Mouse (Mus musculus): ENCODE data around the gene Gtpbp3. TPM values are rescaled to one million over a fixed set of nuclear protein-coding genes. Genes with fewer than 3 reads are reported as not detected.

Gene Gtpbp3
- total and polyA plus RNA-seq, 3 experiments, result 49.4 to 50.1 TPM; not detected in 1

GRCm38 (mm10) chr8:71527162-71527870, 39.4 kb downstream of the Gtpbp3 start:
- Histone ChIP-seq H3K4me1 (ENCODE audit: control insufficient read depth in 1 of 2, insufficient read depth in 2 of 2, low read length in 2 of 2) (no peaks in the 10 kb centered on the region), H3K9me3 (replicated peaks; ENCODE audit: insufficient read depth, low read length) (no peaks in the 10 kb centered on the region), H3K27me3 (ENCODE audit: control insufficient read depth in 1 of 2, insufficient read depth in 2 of 2, low read length in 2 of 2) (no peaks in the 10 kb centered on the region; a peak in 1 of 4 replicates), H3K27ac (ENCODE audit: control insufficient read depth, low read depth, low read length) (no peak overlapping the region), H3K9ac (ENCODE audit: control insufficient read depth, low read depth, low read length, poor library complexity, severe bottlenecking) (no peak overlapping the region), H3K79me2 (ENCODE audit: control insufficient read depth, insufficient read depth, low read length, poor library complexity) (no peaks in the 10 kb centered on the region), H3K4me3 (ENCODE audit: control insufficient read depth in 1 of 2, insufficient read depth in 1 of 2, low read depth in 2 of 2, low read length in 2 of 2) (no peak overlapping the region), H3K36me3 (ENCODE audit: control insufficient read depth in 1 of 2, insufficient read depth in 2 of 2, low read length in 2 of 2) (no peaks in the 10 kb centered on the region)
- TF ChIP-seq NELFE (IDR thresholded peaks at IDR 0.05; ENCODE audit: low read depth, low read length), result no peak
- no peak for TF ChIP-seq CTCF (IDR thresholded peaks at IDR 0.05 in 2 of 3, conservative IDR thresholded peaks at IDR 0.05 in 1 of 3; ENCODE audit: control insufficient read depth in 1 of 3, insufficient read depth in 1 of 3, low read depth in 2 of 3, low read length in 3 of 3, poor library complexity in 1 of 3, severe bottlenecking in 1 of 3)
- TF ChIP-seq GATA1 (IDR thresholded peaks at IDR 0.05; ENCODE audit: low read depth, low read length), result no peak
- no peak for TF ChIP-seq TAL1 (IDR thresholded peaks at IDR 0.05; ENCODE audit: low read length)
- no peak for TF ChIP-seq ELF1 (IDR thresholded peaks at IDR 0.05; ENCODE audit: low read depth, low read length)
- no peak for TF ChIP-seq E2F4 (IDR thresholded peaks at IDR 0.05; ENCODE audit: borderline replicate concordance, low read depth, low read length)
- no peak for TF ChIP-seq RCOR1 (IDR thresholded peaks at IDR 0.05; ENCODE audit: low read depth, low read length)
- TF ChIP-seq MYC (IDR thresholded peaks at IDR 0.05; ENCODE audit: low read depth, low read length), result no peak
- no peak for DNase-seq (ENCODE audit: low read depth, low spot score)

- Histone ChIP-seq H3K4me3 (ENCODE audit: control insufficient read depth in 1 of 2, insufficient read depth in 1 of 2, low read depth in 2 of 2, low read length in 2 of 2) (no peak overlapping the region), H3K79me2 (ENCODE audit: control insufficient read depth, insufficient read depth, low read length, poor library complexity) (no peaks in the 10 kb centered on the region), H3K27ac (ENCODE audit: control insufficient read depth, low read depth, low read length) (no peak overlapping the region), H3K36me3 (ENCODE audit: control insufficient read depth in 1 of 2, insufficient read depth in 2 of 2, low read length in 2 of 2) (no peaks in the 10 kb centered on the region), H3K9ac (ENCODE audit: control insufficient read depth, low read depth, low read length, poor library complexity, severe bottlenecking) (no peak overlapping the region), H3K9me3 (replicated peaks; ENCODE audit: insufficient read depth, low read length) (no peaks in the 10 kb centered on the region), H3K4me1 (ENCODE audit: control insufficient read depth in 1 of 2, insufficient read depth in 2 of 2, low read length in 2 of 2) (no peaks in the 10 kb centered on the region), H3K27me3 (ENCODE audit: control insufficient read depth in 1 of 2, insufficient read depth in 2 of 2, low read length in 2 of 2) (no peaks in the 10 kb centered on the region; a peak in 1 of 4 replicates)
- DNase-seq (ENCODE audit: low read depth, low spot score), result no peak
- TF ChIP-seq HCFC1 (IDR thresholded peaks at IDR 0.05; ENCODE audit: low read depth, low read length) (no peak), SMC3 (IDR thresholded peaks at IDR 0.05; ENCODE audit: low read depth, low read length) (no peak), TBP (IDR thresholded peaks at IDR 0.05; ENCODE audit: low read depth, low read length) (no peak), ETS1 (IDR thresholded peaks at IDR 0.05; ENCODE audit: low read depth, low read length) (no peak), RCOR1 (IDR thresholded peaks at IDR 0.05; ENCODE audit: low read depth, low read length) (no peak), ZNF384 (IDR thresholded peaks at IDR 0.05; ENCODE audit: low read depth, low read length) (no peak), ZC3H11A (IDR thresholded peaks at IDR 0.05; ENCODE audit: low read depth, low read length) (no peak), CHD2 (IDR thresholded peaks at IDR 0.05; ENCODE audit: low read length) (no peak), ZMIZ1 (IDR thresholded peaks at IDR 0.05; ENCODE audit: low read depth, low read length) (no peak), RAD21 (IDR thresholded peaks at IDR 0.05; ENCODE audit: low read depth, low read length) (no peak), MAX (IDR thresholded peaks at IDR 0.05; ENCODE audit: low read length) (no peak), POLR2AphosphoS5 (IDR thresholded peaks at IDR 0.05; ENCODE audit: borderline replicate concordance, low read depth, low read length) (no peak), EP300 (IDR thresholded peaks at IDR 0.05; ENCODE audit: low read depth in 1 of 2, low read length in 2 of 2) (no peak), TCF12 (IDR thresholded peaks at IDR 0.05; ENCODE audit: low read depth, low read length) (no peak), CHD1 (IDR thresholded peaks at IDR 0.05; ENCODE audit: low read depth, low read length) (no peak)
These were observed 40.6 kb downstream of the Gtpbp3 start for GRCm38 (mm10) chr8:71528362-71529073.

Data from MEL (cell line).